Mouse (Mus musculus) cerebellum, adult 11 months (tissue): ENCODE results near the gene Mettl26.

Experiments used
- DNase-seq: peaks from one replicate; pipeline ENCODE4 v3.0.0; 2022

The Mettl26 gene

DNA sequence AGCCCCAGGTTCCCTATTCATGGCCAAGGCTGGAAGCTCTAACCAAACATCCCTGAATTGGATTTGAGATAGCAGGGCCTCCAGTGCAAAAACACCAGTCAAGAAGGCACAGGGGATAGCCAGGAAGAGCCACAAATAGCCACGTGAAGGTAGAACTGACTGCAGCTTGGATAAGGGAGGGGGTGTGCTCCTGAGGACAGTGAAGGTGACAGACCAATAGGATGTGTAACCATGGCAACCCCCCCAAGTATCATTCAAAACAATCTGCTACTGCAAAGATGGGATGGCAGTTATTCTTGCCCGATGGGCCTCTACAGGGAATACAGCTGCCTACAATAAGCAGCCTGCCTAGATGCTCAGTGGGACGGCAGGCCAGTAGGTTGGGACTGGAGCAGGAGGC is 37.3 kb upstream of the Mettl26 start:
- no peak for DNase-seq

DNA sequence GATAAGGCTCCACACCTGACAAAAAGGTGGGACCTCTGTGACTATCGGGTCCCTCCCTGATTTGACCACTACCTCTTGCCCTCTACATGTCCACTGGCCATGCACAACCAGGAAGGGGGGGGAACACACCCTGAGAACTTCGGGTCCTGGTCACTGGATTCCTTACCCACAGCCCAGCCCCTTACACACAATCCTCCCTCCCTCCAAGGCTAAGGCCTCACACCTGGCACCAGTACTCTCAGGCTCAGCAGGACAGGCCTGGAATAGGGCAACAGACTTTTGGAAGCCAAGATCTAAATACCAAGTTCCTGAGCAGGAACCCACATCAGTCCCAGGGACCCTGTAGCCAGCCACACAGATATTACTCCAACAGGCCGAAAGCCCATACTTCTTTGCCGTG is 36.0 kb upstream of the Mettl26 start:
- DNase-seq: no peak

DNA sequence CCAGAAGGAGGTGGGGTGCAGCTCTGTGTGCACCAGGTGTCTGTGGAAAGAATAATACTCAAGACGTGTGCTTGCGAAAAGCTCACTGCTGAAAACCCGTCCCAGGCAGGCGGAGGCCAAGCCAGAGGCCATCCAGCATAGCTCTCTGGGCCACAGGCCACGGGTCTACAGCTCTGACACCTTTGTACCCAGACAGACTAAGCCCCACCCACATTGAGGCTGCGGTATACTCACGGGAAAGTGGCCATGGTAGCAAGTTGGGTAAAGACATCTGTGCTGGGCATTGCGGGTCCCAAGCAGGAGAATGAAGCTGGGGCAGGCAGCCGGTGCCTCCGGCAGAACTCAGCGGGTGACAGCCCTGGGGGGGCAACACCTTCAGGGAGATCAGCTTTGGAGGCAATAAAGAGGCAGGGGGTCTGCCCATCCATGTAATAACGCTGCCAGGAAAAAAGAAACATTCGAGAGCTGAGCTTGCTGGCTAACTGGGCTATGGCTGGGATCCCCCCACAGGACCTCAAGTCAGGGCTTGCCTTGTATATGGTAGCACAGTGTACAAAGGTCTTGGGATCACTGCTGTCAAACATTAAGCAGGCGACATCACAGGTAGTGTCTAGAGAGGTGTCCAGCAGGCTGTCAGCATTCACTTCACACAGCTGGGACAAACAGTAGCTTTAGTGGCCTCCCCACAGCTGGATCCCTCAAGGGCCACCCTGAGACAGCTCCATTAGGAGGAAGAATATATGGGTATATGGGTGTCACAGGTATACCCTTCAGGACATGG is 35.2 kb upstream of the Mettl26 start:
- no peak for DNase-seq

DNA sequence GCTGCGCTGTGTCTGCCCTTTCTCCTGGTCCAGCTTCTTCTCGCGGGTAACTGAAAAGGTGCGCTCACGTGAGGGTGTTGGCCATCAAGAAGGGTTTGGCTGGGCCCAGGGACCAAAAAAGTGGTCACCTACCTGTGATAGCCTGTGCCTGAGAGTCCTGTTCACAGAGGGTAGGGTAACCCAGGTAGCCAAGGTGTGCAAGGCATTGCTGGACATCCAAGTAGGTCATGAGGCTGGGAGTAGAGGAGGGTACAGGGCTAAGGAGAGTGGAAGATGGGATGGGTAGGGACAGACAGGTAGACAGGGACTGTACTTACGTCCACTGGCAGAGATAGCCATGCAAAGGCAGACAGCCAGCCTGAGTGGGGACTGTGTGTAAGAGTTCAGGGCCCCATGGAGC is 34.4 kb upstream of the Mettl26 start:
- no peak for DNase-seq

DNA sequence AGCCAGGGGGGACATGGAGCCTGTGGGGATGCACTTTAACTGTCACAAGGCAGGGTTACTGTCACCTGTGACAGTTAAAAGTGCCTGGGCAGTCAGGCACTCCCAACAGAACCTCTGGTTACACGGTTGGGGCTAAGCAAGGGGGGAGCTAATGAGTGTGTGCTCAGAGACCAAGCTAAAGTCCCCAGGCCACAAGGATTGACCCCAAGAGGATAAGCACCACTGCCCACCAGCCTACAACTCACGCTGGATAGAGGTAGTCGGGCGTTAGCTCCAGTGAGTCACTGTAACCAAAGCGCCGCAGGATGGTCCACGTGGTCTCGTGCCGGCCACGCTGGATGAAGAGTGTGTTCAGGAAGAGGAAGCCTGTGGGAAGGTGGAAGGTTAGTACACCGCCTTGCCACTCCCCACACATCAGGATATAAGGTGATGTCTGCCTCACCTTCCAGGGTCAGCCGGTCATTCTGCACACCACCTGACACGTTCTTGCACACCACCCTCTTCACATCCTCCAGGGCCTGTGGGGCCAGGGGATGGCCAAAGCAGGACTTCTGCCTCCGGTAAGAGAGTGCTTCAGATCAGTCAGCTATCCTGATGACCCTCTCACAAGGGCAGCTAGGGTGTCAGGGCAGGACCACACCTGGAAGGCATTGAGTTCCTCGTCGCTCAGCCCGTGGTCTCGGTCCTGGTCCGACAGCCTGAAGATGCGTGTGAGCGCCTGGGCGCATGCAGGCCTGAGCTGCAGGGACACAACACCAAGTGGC is 33.6 kb upstream of the Mettl26 start, which contains the start of gene Gm20683:
Gm20683 (minus strand) TSS at position 647 of the 764 bp plus-strand sequence.
- DNase-seq: no peak

DNA sequence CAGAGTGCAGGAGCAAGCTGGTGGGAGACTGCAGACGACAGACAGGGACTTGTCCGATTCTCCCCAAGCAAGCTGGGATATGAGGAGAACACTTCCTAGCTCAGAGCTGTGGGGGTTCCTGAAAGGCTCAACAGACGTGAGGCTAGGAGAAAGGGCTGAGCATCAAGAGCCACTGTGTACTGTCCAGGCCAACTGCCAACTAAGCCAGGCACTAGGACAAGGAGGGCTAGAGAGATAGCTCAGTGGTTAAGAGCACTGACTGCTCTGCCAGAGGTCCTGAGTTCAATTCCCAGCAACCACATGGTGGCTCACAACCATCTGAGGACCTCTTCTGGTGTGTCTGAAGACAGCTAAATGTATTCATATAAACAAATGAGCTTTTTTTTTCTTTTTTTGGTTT is 32.4 kb upstream of the Mettl26 start:
- no peak for DNase-seq

DNA sequence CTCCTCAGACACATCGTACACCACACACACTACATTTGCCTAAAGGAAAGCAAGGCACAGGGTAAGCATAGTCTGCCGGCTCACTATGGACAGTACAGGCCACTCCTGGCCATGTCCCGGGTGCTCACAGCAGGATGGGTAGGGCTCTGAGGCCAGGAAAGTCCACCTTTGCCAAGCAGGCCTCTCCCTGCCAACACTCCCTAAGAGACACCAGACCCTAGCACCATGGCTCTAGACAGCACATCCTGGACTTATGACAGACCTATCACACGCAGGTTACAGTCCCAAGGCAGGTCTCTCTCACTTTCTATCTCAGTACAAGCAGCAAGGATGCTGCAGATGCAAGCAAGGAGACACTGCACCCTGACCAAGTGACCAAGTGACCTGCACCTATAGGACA is 31.8 kb upstream of the Mettl26 start:
- no peak for DNase-seq

DNA sequence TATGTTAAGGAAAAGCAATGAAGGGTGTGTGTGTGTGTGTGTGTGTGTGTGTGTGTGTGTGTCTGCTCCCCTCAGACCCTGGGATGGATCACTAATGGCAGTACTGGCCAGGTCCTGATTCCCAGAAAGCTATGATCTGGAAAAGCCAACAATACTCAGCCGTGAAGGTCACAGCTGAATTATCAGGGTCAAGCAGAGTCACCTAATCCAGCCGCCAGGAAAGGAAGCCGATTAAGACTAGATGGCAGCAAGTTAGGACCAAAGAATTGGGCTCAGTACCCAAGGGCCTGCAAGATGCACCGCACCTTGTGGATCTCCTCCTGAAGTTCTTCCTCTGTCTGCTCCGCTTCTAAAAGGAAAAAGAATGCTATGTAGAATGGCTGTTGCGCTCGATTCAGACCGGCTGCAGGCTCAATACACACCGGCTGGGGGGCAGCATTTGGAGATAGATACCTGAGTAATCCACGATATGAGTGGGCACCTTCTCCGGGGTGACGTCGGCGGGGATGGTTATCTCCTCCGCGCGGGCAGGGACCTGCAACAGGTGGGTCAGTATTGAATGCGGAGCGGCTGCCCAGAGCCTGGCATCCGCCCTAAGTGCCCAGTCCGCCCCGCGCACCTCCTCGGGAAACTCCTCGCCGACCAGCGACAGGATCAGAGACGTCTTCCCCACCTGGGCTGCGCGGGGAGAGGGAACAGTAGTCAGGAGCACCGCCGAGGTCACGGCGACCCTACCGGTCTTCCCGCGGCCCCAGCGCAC is 31.1 kb upstream of the Mettl26 start:
- no peak for DNase-seq

DNA sequence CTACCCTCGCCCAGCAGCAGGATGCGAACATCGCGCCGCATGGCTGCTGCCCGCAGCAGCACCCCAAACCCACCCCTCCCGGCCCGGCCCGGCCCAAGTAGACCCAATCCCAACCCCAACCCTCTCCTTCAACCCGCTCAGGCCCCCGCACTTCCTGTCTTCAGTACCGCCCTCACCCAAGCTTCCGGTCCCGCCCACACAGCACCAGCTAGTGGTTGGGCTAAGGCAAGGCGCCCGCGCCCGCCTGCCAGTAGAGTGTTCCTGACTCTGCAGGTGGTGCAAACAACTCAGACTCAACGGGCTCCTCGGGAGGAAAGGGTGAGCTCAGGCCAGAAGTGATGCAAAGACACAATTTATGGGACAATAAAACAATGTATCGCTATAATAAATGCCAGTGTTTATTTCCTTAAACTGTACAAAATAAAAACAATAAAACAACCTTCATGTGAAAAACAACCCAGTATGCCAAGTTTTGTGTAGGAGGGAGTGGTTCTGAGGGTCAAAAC is 30.4 kb upstream of the Mettl26 start, which contains the start of gene Rhot2:
Rhot2 (minus strand) TSS at position 456 of the 506 bp plus-strand sequence.
- peak; percentile 90 for DNase-seq

DNA sequence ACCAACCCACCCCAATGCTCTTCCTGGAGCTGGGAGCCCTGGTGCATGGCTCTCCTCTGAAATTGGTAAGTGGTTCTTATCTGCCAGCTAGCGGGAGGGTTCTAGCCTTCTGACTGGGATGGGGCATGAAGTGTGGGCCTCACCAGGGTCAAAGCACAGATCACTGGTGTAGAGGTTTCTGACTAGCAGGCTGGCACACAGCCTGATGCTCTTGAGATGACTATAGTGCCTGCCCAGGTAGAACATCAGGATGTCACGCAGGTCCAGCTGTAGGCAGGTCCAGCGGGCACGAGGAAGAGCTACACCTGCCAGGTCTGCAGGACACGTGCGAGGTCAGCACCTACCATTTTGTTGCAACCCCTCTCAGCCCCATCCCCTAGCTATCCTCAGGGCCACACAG is 14.6 kb upstream of the Mettl26 start:
- no peak for DNase-seq

DNA sequence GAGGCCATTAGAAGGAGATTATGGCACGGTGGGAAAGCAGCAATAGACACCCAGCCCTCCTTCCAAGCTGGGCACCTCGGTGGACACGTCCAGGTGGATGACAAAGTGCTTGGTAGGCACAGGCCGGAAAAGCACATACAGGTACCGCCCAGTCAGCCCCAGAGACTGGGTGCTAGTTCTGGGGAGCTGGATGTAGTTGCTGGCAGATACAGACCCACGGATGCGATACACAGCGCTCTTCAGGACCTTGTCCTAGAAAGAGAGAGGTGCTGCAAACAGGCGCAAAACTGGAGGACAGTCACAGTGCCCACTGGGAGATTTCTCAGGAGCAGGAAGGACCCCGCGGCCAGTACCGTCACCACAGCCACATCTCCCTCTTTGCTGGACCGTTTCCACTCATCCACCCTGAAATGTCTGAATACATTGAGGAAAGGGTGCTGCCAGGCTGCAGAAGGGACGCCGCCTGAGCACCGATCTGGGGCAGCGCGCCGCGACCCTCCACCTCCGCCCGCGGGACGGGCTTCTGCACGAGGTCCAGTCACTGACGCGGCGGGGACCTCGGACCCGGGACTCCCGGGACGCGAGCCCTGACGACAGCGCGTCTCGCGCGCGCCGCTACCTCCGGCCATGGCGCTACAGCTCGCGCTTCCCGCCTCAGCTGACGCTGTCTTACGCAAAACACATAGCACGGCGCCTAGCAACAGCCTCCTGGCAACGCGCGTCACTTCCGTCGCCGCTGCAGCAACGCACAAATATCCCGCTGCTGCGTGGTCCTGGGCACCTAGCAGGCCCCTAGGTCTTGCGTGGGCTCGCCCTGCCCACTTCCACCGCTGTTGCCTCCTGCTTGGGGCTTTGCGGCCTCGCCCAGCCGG is 13.8 kb upstream of the Mettl26 start, which contains the start of gene Wdr90:
Wdr90 (minus strand) TSS at position 670 of the 872 bp plus-strand sequence.
- DNase-seq: peak; percentile 85

DNA sequence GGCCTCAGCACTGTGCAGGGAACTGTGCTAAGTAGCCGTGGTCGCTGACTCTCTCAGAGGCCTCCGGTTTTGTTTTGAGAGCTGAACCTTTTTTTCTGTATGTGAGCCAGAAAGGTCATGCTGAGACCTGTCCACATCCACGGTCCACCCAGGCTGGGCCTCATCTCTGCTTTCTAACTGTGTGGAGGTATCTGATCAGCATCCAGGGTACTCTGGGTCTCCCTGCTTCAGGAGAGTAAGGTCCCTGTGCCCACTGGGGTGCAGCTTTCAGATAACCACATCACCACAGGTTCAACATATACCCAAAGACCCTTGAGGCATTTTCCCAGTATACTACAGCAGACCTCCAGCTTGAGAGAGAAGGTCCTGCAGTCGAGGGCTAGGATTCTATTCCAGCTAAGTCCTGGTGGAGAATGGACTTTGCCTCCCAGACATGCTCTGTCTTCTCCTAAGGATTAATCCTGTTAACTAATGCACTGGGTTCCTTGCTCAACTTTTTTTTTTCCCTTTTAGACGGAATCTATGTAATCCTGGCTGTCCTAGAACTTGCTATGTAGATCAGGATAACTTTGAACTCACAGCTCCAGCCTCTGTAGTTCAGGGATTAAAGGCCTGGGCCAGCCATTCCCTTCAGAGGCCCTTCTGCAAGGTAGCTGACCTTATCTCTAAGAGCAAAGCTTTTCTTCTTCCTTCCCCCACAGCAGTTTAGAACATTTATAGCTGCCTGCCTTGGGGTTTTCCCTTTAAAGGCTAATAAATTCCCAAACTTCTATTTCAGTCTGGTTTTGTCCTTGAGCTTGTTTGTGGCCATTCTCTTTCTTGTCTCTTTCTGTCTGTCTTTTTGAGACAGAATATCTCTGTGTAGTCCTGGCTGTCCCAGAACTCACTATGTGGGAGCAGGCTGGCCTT is 12.9 kb upstream of the Mettl26 start:
- DNase-seq: no peak

DNA sequence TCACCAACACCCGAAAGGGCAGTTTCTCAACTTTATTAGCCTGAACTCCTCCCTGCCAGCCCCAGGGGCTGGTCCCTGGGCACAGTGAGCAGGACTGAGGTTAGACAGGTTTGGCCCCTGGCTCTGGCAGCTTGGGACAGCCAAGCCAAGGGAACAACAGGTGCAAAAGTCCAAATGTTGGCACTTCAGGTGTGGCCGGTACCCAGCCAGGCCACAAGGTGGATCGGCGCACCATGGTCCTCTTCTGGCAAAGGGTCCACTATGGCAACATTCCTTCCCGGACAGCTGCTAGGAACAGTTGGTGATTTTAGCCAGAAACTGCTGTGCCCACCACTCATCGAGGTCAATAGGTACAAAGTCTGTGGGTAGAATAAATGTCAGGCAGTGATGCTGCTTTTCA is 11.2 kb upstream of the Mettl26 start:
- DNase-seq: no peak

DNA sequence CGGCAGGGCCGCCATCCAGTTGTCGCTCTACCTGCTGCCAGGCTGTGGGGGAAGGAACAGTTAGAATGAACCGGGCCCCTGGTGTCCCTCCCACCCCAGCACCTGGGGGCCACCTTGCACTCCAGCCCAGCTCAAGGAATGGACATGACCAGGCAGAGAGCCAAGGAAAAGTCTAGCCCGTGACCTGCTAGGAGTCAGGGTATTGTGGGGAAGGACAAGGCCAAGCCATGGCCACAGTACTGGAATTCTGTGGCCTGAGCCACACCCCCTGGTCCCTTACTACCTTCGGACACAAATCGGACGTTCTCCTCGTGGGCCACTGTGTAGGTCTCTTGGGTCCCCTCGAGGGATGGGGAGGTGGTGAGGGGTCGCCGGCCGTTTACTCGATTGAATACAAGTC is 10.6 kb upstream of the Mettl26 start:
- no peak for DNase-seq

DNA sequence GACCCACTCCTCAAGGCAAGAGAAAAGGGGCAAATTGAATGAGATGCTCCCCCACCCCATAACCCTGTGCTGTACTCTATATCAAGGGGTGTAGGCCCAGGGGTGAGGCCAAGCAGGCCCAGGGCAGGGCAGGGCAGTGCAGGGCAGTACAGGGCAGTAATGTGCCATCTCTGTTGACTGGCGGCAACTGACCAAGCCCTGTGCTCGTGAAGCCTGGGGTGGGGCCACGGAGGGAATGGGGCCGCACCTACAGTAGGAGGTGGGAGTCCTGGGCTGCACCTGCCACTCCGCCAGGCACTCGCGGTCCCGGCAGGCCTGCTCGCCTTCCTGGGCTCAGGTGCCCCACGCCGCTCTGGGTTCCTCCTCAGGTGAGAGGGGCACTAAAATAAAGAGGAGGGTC is 9.6 kb upstream of the Mettl26 start:
- no peak for DNase-seq

DNA sequence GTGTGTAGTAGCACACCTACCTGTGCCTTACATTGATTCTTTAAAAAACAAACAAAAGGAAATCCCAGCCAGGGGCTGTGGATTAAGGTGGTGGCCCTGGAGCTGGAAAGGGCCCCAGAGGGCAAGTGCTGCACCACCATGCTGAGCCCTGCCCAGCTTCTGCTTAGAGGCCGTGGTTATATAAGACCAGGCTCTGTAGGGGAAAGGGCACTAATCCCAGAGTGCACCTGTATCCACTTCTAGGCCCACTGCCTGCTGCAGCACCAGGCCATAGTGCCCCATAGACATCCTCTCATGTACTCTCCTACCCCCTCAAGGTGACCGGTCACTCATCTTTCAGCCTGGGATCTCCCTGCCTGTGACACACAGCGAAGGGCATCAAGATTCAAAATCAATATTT is 8.7 kb upstream of the Mettl26 start:
- no peak for DNase-seq

DNA sequence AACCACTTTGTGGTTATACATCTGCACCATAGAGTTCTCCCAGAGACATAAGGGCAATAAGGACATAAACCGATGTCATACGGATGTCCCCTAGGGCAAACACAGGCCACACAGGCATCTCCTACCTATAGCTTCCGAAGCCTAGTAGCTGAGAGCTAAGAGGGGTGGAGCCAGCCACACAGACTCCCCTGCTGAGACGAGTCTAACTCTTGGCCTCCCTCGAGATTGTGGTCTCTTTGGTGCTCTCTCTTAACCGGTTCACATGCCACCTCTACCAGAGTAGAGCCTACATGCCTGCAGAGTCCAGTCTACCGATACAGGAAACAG is 7.4 kb upstream of the Mettl26 start:
- no peak for DNase-seq

DNA sequence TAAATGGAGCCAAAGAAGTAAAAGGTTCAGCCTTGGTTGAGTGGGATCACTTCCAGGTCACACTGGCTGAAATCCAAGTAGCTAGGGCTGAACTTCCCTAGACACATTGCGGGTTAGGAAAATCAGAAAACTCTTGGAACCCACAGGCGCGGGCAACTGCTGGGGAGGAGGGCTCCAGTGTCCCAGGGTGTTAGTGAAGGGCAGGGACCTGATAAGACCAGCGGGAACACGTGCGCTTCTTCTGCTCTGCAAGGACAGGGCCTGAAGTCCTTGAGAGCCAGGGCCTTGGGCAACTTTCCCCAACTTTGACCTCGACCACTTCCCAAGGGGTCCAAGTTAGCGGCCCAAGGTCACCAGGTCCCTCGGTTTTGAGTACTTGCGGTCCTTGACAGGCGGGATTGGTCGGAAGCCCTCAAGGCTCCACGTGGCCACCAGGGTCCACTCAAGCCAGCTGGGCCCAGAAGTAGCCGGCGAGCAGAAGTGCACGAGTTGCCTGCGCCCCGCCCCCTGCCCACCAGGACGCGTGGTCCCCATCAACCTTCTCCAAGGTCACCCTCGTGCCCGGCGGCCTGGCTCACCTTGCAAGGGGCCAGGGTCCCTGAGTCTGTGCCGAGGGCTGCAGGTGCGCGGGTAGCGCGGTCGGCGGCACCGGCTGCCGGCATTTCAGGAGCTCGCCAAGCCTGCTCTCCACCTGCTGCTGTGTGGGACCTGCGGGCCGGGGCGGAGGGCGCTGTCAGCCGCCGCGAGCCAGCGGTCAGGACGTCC is 6.9 kb upstream of the Mettl26 start:
- DNase-seq: peak; percentile 62

DNA sequence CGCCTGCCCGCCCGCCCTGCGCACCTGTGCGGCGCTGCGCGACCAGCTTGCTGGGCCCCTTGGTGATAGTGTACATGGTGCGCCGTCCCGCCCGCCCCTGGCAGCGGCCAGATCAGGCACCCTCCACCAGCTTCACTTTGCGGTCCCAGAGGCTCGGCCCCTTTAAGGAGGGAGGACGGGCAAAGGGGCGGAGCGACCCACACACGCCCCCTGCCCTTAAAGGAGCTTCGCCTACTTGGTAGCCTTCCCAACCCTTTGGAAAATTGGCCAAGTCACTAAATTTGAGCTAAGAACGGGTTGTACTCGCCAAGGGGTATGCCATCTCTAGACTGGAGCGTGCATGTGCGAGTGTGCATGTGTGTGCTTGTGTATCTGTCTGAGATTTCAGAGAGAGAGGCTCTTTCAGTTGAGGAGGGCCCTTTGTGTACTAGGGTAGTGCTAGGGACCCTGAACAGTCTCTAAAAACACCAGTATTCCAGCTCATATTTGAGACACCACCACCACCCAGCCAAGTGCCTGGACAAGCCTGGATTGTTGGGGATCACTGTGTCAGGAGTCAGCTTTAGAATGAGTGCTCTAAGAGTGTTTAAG is 6.2 kb upstream of the Mettl26 start, which contains the start of gene Mcrip2:
Mcrip2 (minus strand) TSS at position 164 of the 591 bp plus-strand sequence.
- DNase-seq: peak; percentile 81

DNA sequence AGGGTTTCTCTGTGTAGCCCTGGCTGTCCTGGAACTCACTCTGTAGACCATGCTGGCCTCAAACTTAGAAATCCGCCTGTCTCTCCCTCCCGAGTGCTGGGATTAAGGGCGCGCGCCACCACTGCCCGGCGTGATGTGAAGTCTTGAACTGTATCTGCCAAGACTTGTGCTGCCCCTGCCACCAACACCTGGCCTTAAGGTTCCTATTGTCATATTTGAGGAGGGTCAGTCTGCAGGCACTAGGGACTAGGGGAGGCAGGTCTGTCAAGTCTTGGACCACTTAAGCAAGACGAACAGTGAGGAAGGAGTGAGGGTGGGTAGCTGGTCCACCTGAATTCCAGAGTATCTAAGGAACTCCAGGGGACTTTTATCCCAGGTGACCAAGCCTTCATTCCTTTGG is 5.4 kb upstream of the Mettl26 start:
- no peak for DNase-seq
